Mouse (Mus musculus): ENCODE measurements around the gene Cept1.

Cept1 gene

DNA sequence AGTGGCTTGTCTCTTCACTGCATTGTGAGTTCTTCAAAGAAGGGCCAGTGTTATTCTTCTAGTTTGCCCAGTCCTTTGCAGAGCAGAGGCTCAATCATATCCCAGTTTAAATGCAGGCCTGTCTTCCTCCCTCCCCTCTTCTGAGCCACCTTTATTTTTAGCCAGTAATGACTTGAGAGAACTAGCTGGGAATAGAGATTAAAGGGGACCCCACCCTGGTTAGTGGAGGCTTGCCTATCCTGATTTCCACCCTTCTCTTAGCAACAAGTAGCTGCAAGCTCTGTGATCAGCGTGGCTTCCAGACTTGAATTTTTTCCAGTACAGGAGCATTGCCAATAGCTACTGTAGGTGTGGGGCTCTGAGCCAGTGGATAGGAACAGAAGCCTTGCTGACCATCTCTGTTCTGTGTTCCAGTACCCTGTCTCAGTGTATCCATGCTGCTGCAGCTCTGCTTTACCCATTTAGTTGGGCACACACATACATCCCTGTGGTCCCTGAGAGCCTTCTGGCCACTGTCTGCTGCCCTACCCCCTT is 53.1 kb downstream of the Cept1 start:
- DNase-seq, result no peak

DNA sequence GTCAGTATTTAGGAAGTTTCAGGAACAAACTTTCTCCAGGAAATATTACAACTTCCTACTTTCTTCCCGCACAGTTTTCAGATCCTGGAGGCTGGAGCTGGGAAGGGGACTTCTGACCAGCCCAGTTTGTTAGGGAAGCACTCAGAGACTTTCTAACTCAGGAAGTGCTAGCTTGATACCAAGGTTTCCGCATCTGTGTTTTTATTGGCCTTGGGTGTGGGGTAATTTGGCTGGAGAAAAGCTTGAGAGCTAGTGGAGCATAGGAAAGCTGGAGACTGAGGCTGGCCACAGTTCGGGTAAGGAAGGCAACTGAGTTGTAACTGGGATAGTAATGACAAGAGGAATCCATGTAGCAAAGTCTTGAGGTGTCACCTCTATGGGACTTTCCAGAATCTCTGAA is 53.7 kb downstream of the Cept1 start:
- no peak for DNase-seq

GRCm38 (mm10) chr3:106493202-106493601 is 54.4 kb downstream of the Cept1 start:
- no peak for DNase-seq

DNA sequence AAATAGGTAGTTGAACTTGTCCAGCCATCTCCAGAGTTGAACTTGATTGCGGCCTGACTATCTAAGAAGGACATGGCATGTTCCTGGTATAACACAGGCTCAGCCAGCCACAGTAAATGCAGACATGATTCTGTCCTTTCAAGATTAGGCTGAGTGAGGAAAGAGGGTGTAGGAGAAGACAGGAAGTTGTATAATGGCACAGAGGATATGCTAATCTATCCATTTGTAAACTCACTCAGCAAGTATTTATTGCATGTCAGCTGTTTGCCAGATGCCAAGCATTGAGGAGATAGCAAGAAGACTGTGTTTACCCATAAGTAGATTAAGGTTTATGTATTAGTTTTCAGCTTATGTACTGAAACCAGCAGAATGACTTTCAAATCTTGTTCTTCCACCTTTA is 54.9 kb downstream of the Cept1 start:
- no peak for DNase-seq

DNA sequence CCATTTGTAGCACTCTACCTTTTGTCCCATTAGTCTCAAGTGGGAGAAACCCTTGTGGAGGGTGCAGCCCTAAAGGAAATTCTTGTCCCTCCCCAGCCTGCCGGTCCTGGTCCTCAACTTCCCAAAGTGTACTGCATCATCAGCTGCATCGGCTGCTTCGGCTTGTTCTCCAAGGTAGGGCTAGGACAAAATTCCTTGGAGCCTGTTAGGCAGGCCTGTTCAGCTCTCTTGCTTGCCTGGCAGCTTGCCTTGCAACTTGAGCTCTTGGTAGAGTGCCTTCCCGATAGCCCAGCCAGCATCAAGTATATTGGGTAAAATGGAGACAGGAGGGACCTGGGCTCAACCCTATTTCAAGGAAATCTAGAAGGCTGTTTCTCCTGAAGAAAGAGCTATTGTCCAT is 57.4 kb downstream of the Cept1 start:
- no peak for DNase-seq

DNA sequence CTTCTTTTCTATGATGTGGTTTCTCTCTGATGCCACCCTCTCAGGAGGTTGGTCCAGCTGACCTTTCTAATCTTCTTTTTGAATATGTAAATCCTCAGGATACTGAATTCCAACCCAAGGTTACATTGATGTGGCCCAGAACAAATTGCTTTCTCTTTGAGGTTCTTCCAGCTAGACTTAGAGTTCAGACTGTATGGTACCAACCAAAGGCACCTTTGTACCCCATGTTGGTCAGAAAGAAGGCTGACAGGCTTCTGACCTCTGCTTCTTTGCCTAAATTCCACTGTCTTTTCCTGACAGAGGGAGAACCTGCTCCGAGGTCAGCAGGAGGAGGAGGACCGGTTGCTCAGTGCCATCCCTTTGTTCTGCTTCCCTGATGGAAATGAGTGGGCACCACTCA is 60.1 kb downstream of the Cept1 start:
- no peak for DNase-seq

DNA sequence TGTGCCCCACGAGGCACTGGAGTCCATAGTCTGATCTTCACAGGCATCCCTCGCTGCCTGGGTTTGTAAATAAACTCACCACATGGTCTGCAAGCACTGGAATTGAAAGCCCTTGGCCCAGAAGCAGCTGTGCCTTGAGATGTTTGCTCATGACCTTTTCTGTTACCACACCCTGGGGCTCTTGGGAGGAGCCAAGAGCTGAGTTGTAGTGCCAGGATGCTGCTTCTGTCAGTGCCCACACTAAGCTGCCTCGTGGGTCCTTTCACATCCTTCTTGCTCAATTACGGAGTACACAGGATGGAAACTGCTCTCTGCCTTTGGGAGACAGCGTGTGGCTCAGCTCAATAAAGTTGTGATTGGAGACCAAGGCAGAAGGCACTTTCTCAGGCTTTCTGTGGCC is 61.8 kb downstream of the Cept1 start:
- DNase-seq, result no peak

DNA sequence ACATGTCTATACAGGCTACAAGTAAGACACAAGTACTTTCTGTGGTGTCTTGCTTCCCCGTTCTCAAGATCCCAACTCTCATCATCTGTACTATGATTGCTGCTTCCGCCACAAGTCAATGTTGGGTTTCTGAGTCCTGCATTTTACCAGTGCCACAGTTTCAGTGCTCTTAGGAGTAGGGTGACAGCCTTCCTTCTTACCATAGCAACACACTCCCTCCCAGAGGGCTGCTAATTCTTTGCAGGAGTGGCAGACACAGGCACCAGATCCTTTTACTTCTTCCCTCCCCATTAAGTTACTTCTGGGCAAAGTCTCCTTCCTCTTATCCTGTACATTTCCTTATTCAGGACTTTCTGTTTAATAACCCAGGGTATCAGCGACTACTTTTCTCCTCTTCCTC is 62.7 kb downstream of the Cept1 start:
- DNase-seq, result no peak

- DNase-seq, result no peak
These were observed 63.7 kb downstream of the Cept1 start for GRCm38 (mm10) chr3:106483796-106484405.

DNA sequence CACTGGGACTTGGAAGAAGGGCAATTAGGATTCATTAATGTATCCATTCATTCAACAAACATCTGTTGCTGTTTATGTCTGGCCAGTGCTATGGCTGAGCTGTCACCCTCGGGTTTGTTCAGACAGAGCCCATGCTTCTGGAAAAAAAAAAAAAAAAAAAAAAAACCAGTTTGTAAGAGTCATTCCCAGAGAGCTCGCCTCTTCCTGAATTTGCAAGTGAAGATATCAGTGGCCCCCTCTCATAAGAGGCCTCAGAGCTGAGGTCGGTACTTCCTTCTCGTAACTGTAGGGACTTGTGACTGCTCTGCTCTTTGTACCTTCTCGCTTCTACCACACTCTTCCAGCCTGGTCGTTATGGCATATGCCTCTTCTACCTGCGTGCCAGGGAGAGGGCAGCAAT is 64.3 kb downstream of the Cept1 start:
- DNase-seq, result no peak

DNA sequence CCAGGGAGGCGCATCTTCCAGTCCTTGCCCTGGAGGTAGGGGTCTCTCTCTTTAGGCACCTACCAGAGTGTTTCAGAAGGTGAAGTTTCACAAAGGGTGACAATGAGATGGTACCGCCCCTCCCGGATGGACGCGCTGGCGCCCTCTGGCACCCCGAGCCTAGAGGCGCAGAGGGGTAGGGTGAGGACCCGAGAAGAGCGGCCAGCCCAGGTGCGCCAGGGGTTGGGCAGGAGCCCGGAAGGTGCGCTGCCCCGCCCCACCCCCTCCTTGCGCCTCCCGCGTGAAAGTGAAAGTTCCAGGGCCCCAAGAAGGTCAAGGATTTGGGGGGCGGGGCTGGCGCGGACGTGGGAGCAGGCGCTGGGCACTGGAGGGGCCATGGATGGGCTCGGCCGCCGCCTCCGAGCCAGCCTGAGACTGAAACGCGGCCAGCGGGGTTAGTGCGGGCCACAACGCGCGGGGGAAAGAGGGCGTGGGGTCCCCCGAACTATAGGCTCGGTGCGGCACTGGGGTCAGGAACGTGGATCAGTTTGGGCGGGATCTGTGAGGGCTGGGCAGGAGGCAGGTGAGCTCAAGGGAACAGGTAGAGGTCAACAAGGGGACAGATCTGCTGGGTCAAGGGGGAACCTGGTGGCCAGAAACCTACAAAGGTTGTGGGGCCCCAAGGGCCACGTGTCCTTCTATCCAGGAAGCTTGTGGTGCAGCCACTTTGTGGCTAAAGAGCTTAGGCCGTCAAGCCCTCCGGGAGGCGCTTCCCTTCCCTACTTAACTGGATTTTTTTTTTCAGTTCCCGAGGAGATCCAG is 65.1 kb downstream of the Cept1 start, which contains the start of gene Dennd2d:
Gene Dennd2d (plus strand): TSS at position 125 of the 801 bp plus-strand sequence.
- peak; percentile 52 for DNase-seq

DNA sequence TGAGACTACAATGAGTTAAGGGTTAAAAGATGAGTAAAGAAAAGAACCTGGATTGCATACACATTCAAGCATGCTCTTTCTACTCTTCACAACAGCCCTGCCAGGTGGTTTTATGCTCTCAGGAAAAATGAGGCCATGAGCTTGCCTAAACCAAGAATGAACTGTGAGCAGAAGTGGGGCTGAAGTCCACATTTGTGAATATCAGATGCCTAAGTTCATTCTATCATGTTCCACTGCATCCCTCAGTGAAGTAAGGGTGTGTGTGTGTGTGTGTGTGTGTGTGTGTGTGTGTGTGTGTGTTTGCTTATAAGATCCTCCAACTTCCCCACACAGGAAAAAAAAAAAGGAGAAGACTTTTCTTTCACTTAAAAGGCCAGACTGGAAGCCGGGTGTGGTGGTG is 70.7 kb downstream of the Cept1 start:
- no peak for DNase-seq

DNA sequence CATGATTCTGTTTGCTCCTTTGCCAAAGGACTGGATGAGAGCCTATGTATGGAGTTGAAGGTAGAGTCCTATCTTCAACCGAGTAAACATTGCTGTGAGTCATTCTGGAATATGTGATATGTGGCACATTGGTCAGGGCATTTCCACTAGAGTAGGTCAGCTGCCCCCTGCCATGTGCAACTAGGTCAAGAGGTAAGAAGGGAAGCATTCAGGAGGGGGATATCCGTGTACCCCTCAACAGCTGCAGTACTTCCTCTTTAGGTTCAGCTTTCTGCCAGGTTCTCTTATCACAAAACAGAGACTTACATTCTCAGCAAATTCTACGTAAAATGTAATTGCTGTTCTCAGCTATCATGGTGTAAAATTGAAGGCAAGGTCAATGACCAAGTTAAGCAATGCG is 73.4 kb downstream of the Cept1 start:
- no peak for DNase-seq

DNA sequence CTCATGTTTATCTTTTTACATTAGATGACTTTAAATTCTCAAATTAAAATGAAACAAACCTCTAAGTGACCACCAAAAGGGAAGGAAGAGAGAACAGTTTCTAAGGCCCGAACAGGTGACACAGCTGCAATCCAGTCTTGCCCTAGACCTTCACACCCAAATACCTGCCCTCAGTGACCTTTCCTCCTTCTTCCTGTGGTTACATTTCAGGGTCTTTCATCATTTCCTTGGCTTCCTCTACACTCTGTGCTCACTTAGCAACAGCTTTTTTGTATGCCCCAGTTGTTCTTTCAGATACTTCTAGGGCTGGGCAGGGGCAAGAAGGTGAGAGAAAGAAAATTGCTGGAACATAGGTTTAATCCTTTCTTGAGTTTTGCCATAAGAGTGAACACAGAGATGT is 82.9 kb downstream of the Cept1 start:
- no peak for DNase-seq

DNA sequence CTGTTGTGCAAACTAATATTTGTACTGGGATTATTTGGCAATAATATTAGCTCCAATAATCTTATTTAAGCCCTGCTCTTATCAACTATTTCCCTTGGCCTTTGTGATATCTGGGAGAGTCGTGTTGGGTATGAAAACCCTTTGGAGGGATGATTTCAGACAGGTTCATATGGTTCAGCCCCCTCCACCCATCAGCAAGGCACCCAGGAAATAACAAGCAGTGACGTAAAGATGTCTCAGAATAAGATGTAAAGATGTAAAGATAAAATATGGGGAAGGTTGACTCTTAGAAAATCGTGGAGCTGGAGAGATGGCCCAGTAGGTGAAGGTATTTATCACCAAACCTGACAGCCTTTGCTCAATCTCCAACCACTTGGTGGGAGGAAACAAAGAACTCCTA is 85.1 kb downstream of the Cept1 start:
- no peak for DNase-seq

DNA sequence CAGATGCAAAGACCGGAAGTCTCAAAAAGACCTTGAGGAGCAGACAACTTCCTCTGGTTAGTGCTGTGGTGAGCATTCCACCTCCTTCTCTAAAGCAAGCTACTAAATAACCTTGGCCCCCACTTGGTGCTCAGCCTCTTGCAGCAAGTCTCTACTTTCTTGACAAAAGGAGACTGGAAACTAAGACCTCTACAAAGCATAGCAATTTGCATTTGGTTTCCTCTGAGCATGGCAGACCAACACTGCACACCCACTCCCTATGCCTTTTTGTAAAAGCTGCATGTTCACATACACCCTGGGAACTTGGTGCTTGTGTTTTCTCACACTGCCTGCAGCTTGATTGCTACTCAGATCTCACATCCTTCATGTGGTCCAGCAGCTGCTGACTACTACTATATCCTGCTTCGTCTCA is 85.5 kb downstream of the Cept1 start:
- DNase-seq, result no peak

GRCm38 (mm10) chr3:106457298-106457869 is 90.2 kb downstream of the Cept1 start:
- DNase-seq, result no peak

- no peak for DNase-seq
These were observed 95.0 kb downstream of the Cept1 start for GRCm38 (mm10) chr3:106452616-106453015.
